Mouse (Mus musculus): ENCODE measurements around the gene Zfp873. TPM values are rescaled to one million over a fixed set of nuclear protein-coding genes. Genes with fewer than 3 reads are reported as not detected.

Zfp873 gene
- 12.2 TPM for polyA plus RNA-seq (2017; shearing (Covaris generic))

DNA sequence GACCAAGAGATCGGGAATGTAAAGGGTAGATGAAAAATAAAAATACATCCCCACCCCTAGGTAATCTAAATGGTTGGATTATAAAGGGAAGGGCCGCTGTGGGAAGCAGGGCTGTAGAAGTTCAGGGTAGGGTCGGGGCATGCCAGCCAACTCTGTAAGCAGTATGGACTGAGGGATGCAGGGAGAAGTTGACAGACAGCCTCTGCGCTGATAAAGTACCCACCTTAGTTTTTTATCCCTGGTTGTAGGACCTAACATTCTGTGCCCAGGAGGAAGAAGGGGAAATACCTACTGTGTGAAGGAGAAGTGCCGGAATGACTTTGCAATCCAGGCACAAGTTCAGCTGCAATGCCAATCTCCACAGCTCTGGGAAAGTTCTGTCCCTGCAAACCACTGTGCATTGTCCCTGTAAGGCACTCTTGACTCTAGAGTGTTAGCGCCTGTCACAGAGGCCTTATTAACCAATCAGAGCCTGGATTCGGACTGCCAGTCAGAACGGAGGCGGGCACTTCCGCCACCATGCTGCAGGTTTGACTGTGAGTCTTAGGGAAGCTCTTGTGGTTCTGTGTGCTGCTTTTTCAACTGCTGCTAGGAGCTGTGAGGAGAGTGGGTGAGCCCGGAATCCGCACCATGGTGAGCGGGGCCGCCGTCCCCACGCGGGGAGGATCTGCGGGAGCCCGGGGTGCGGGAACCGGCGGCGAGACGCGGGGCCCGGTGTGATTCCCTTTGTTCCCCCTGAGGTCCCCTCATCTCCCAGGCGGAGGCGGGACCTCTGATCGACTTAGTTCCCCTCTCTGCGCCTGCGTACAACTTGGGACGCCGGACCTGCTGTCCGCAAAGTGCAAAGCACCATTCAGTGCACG is at the start of gene Zfp873:
TSS of gene Zfp873 (plus strand) at position 527 of the 863 bp plus-strand sequence.

GRCm38 (mm10) chr10:82082728-82083621 is 35.1 kb downstream of the Zfp873 start, which contains the start of gene BC024063:
Gene BC024063 (plus strand): TSS chr10:82083353.

Other genes starting within 250 kb of the Zfp873 start
- 6.8 TPM for gene Gm4767, start 235.9 kb upstream of the Zfp873 start, polyA plus RNA-seq (2017; shearing (Covaris generic))
- 15.3 TPM for gene Gm32687, start 184.2 kb upstream of the Zfp873 start, polyA plus RNA-seq (2017; shearing (Covaris generic))
- 7.6 TPM for gene Zfp781, start 117.6 kb upstream of the Zfp873 start, polyA plus RNA-seq (2017; shearing (Covaris generic))
- 8.5 TPM for gene BC024063, start 35.2 kb downstream of the Zfp873 start, polyA plus RNA-seq (2017; shearing (Covaris generic))
- 17.7 TPM for gene AU041133, start 79.9 kb downstream of the Zfp873 start, polyA plus RNA-seq (2017; shearing (Covaris generic))
- 12.8 TPM for gene Zfp938, start 193.2 kb downstream of the Zfp873 start, polyA plus RNA-seq (2017; shearing (Covaris generic))

Measured in CD4-positive, CD25-positive, alpha-beta regulatory T cell, adult 9 weeks (primary cell).